Mouse (Mus musculus) adipose tissue, adult 10 weeks (tissue): ENCODE results near the gene Clvs2. TPM values are rescaled to one million over a fixed set of nuclear protein-coding genes. Genes with fewer than 3 reads are reported as not detected.

ENCODE experiments used
- polyA plus RNA-seq: library from polyadenylated mRNA; stranded (reverse); fragments of 350-450 nt; fragmentation: Illumina TruSeq; extraction: RNeasy Lipid Tissue Mini Kit (QIAGEN cat#74804); gene quantifications from one replicate; pipeline ENCODE4 v1.2.3, GENCODE M21; 2014; ENCODE audit warnings: low read depth, low replicate concordance

The Clvs2 gene
- polyA plus RNA-seq, result not detected

DNA sequence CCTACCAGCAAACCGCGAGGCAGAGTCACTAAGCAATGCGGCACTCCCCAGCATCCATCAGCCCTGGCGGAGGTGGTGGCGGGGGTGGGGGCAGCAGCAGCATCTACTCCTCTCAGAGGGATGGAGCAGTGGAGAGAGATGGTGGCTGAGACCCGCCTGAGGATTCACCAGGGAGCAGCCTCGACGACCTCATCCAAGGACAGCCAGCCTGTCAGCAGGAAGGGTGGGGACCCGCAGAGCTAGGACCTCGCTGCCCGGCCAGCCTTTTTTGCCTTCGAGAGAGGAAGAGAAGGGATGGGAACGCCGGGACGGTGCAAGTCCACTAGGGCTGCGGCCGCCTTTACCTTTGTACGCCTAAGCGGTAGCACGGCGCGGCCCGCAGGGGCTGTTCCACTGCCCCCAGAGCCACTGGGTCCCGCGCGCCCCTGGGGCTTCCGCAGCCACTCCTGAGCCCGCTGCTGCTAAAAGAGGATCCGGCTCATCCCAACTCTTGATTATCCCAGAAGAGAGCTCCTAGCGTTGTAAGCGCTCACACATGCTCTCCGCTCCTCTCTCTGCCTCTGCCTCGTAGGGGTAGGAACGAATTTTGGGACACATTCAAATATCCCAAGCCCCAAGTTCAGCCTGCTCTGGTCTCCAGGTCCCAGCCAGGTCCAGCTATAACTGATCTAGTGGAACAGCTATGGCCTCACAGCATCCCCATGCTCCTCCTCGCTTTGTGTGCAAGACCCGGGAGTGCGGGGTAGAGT, at the start of gene Clvs2:
Gene Clvs2, minus strand, starts transcription at position 639 of the 749 bp plus-strand sequence.

Other genes starting within 250 kb of the Clvs2 start
- not detected for gene Sult3a2, start 161.9 kb upstream of the Clvs2 start, polyA plus RNA-seq
- not detected for gene Sult3a1, start 233.0 kb upstream of the Clvs2 start, polyA plus RNA-seq